Mouse (Mus musculus) layer of hippocampus, postnatal 10 days (tissue): ENCODE measurements around the gene Lima1. TPM values are rescaled to one million over a fixed set of nuclear protein-coding genes. Genes with fewer than 3 reads are reported as not detected.

Experiments
- DNase-seq, 2 experiments: peaks; one replicate each; pipeline ENCODE4 v3.0.0; 2021; ENCODE audit warnings: low spot score in 2 of 2
- total RNA-seq, 2 experiments: library from RNA; stranded (reverse); gene quantifications; 2 replicates each; pipeline ENCODE4 v1.2.3; 2021

Gene Lima1
- total RNA-seq, 2 experiments from 2014 or later = 15.3 to 15.5 TPM

GRCm38 (mm10) chr15:99767467-99767866, 107.8 kb downstream of the Lima1 start:
- DNase-seq = no peak

- peak; percentile 22 to 31 for DNase-seq
Measured at GRCm38 (mm10) chr15:99754204-99754603, 121.1 kb downstream of the Lima1 start.

- peak in 1 of 2 experiments; percentile 38 for DNase-seq
Measured at GRCm38 (mm10) chr15:99740229-99740628, 135.0 kb downstream of the Lima1 start.

- no peak for DNase-seq
Measured at GRCm38 (mm10) chr15:99736675-99737074, 138.6 kb downstream of the Lima1 start.

- peak; percentile 100 for DNase-seq
Measured at GRCm38 (mm10) chr15:99735631-99736030, 139.6 kb downstream of the Lima1 start.

- no peak for DNase-seq
Measured at GRCm38 (mm10) chr15:99733186-99733585, 142.1 kb downstream of the Lima1 start.

- no peak for DNase-seq
Measured at GRCm38 (mm10) chr15:99731678-99732077, 143.6 kb downstream of the Lima1 start.

- DNase-seq = no peak
Measured at GRCm38 (mm10) chr15:99731167-99731566, 144.1 kb downstream of the Lima1 start.

GRCm38 (mm10) chr15:99729056-99729783, 146.0 kb downstream of the Lima1 start:
- no peak for DNase-seq

Other genes with a start within 250 kb of the Lima1 start
- 10 to 100 TPM; 13.6 TPM for gene Racgap1, start 223.8 kb downstream of the Lima1 start, total RNA-seq
- gene Asic1, start 205.1 kb downstream of the Lima1 start, total RNA-seq = 10 to 100 TPM; 50.7 to 54.6 TPM
- gene Smarcd1, start 173.3 kb downstream of the Lima1 start, total RNA-seq = 10 to 100 TPM; 89.4 to 94.3 TPM
- 1 to 10 TPM; 1.5 to 2.2 TPM for gene Gm17349, start 170.0 kb downstream of the Lima1 start, total RNA-seq
- 10 to 100 TPM; 35.3 to 39.3 TPM for gene Gpd1, start 157.9 kb downstream of the Lima1 start, total RNA-seq
- gene Cox14, start 149.8 kb downstream of the Lima1 start, total RNA-seq = 100 to 1,000 TPM in 1 of 2 experiments, 10 to 100 TPM in 1; 97.4 to 107 TPM
- 10 to 100 TPM; 39.0 to 44.3 TPM for gene Cers5, start 102.6 kb downstream of the Lima1 start, total RNA-seq
- gene Fam186a, start 91.6 kb upstream of the Lima1 start, total RNA-seq = under 1 TPM; 0.04 to 0.18 TPM
- gene Larp4, start 94.6 kb upstream of the Lima1 start, total RNA-seq = 10 to 100 TPM; 48.8 to 53.9 TPM
- 10 to 100 TPM; 48.7 to 51.0 TPM for gene Dip2b, start 163.2 kb upstream of the Lima1 start, total RNA-seq